Mouse (Mus musculus) small intestine, adult 2 months (tissue): ENCODE data around the gene Krt87.

Experiments used
- CTCF ChIP-seq: fragments of 200-500 bp; IDR thresholded peaks from 2 replicates; pipeline ENCODE4 v1.5.1; 2012; ENCODE audit warnings: low read depth, mild to moderate bottlenecking, control low read depth, inconsistent platforms, low read length, moderate library complexity, mixed read lengths; ENCODE audit not compliant: insufficient replicate concordance, insufficient read length; ENCODE audit errors: extremely low read depth
- POLR2A ChIP-seq: fragments of 200-500 bp; IDR thresholded peaks from 2 replicates; pipeline ENCODE4 v1.6.1; 2012; ENCODE audit warnings: low read depth, mild to moderate bottlenecking, control low read depth, inconsistent platforms, low read length, moderate library complexity

DNA sequence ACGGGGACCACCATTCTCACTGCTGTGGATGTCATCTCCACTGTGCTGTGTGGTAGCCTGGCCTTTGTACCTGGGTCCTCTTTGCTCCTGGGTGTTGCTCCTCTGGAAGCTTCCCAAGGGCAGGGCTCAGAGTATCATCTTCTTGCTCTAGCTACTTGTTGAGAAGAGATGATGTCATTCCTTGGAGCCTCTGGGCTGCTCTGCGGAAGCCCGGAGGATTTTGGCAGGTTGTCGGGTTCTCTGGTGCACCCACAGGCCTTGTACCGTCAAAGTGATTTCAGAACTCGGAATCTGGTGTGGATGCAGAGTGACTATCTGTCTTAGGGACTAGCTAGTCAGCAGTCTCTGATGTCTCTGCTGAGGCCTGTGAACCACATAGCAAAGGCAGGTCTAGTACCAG lies 53.5 kb downstream of the Krt87 start:
- TF ChIP-seq CTCF (no peak), POLR2A (no peak)
